Mouse (Mus musculus) liver, postnatal 0 days (tissue): ENCODE results near the gene Arglu1.

Experiments
- CTCF ChIP-seq: sonication (generic); IDR thresholded peaks from 2 replicates; pipeline ENCODE4 v1.5.1; 2016; ENCODE audit warnings: antibody characterized with exemption, low read depth
- EP300 ChIP-seq: IDR thresholded peaks from 2 replicates; pipeline ENCODE4 v1.6.1; 2016; ENCODE audit warnings: antibody characterized with exemption, low read depth, mild to moderate bottlenecking

DNA sequence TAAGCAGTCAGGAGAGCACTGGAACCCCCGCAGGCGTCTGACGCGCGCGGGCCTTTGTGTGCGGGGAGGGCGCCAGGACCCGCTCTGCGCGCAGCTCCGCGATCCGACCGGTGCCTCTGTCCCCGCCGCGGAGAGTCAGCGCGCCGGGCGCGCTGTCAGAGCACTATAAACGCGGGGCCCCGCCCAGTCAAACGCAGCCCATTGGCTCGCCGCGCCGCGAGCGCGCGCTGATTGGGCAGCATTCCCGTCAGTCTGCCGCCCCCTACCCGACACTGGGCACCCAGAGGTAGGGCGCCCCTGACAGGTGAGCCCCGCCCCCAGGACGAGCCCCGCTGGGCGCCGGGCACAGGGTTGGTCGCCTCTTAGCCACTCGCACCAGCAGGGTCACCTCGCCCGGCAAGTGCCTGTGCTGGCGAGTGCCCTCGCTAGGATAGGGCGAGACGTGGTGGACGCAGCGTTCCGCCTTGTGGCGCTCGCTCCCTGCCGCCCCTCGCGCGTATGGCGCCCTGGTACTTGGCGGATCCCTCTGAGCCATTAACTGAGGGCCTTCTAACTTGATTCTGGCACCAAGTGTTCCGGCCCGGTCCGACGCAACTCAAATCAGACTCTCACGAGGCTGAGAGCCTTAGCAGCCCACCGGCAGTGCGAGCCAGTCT, 29.1 kb downstream of the Arglu1 start, which contains the start of gene Efnb2:
- peak; percentile 20; the same call in 1 of the 2 replicates for TF ChIP-seq CTCF
- TF ChIP-seq EP300: no peak
